Mouse (Mus musculus): ENCODE data around the gene B4galnt1. TPM values are rescaled to one million over a fixed set of nuclear protein-coding genes. Genes with fewer than 3 reads are reported as not detected.

The B4galnt1 gene
- total and polyA plus RNA-seq, 3 experiments: 24.6 to 66.0 (median 65.8) TPM

DNA sequence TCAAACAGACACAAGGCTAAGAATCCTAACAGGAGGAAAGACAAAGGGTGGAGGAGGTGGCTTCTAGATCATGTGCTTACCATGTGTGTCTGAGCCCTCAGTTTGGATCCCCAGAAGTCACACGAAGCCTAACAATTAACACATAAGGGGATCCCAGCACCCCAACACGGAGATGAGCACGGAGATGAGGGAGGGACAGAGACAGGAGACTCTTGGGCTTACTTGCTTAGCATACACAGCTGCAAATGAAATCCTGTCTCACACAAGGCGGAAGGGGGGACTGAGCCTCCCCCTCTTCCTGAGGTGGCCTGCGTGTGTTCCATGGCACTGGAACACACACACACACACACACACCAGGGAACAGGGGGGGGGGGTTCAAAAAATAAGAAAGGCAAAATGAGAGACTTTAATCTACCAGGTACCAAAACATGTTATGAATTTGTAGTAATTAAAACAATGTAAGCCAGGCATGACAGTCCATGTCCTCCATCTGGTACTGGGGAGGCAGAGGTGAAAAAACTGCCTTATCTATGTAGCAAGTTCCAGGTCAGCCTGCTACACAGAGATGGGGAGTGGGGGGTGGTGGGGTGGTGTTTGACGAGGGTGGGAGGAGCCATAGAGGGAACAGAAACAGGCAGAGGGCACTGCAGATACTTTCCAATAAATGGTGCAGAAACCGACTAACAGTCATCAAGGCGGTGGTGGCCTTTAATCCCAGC lies 29.7 kb upstream of the B4galnt1 start:
- Histone ChIP-seq H3K36me3 (ENCODE audit: control insufficient read depth in 1 of 2, insufficient read depth in 2 of 2, low read length in 2 of 2) (peaks cover 0 to 41% of the 10 kb centered on the region in 2 experiments; a peak in 2 of 4 replicates), H3K9me3 (replicated peaks; ENCODE audit: insufficient read depth, low read length) (no peaks in the 10 kb centered on the region), H3K27me3 (ENCODE audit: control insufficient read depth in 1 of 2, insufficient read depth in 2 of 2, low read length in 2 of 2) (no peaks in the 10 kb centered on the region), H3K27ac (ENCODE audit: control insufficient read depth, low read depth, low read length) (peak overlapping the region; percentile 96), H3K4me1 (ENCODE audit: control insufficient read depth in 1 of 2, insufficient read depth in 2 of 2, low read length in 2 of 2) (peaks cover 31 to 44% of the 10 kb centered on the region in 2 experiments), H3K4me3 (ENCODE audit: control insufficient read depth in 1 of 2, insufficient read depth in 1 of 2, low read depth in 2 of 2, low read length in 2 of 2) (peak overlapping the region; percentile 43 to 55), H3K9ac (ENCODE audit: control insufficient read depth, low read depth, low read length, poor library complexity, severe bottlenecking) (peak overlapping the region; percentile 76), H3K79me2 (ENCODE audit: control insufficient read depth, insufficient read depth, low read length, poor library complexity) (no peaks in the 10 kb centered on the region; the same call in 1 of the 2 replicates)
- TF ChIP-seq MYC (IDR thresholded peaks at IDR 0.05; ENCODE audit: low read depth, low read length) (peak; percentile 87), NELFE (IDR thresholded peaks at IDR 0.05; ENCODE audit: low read depth, low read length) (peak; percentile 57; the same call in 1 of the 2 replicates), BHLHE40 (IDR thresholded peaks at IDR 0.05; ENCODE audit: borderline replicate concordance, low read depth, low read length) (no peak), POLR2A (IDR thresholded peaks at IDR 0.05; ENCODE audit: control insufficient read depth in 1 of 2, insufficient read depth in 1 of 2, low read depth in 1 of 2, low read length in 2 of 2, poor library complexity in 1 of 2) (peak; percentile 24 to 71; a peak in 3 of 4 replicates), JUND (IDR thresholded peaks at IDR 0.05; ENCODE audit: low read depth, low read length) (no peak), MXI1 (IDR thresholded peaks at IDR 0.05; ENCODE audit: low read depth, low read length) (peak; percentile 53), TCF12 (IDR thresholded peaks at IDR 0.05; ENCODE audit: low read depth, low read length) (peak; percentile 88), MAFK (IDR thresholded peaks at IDR 0.05; ENCODE audit: borderline replicate concordance, low read depth, low read length) (no peak), ETS1 (IDR thresholded peaks at IDR 0.05; ENCODE audit: low read depth, low read length) (peak; percentile 63), MAX (IDR thresholded peaks at IDR 0.05; ENCODE audit: low read length) (peak; percentile 89), HCFC1 (IDR thresholded peaks at IDR 0.05; ENCODE audit: low read depth, low read length) (peak; percentile 53; the same call in 1 of the 2 replicates), TAL1 (IDR thresholded peaks at IDR 0.05; ENCODE audit: low read length) (peak; percentile 88), RAD21 (IDR thresholded peaks at IDR 0.05; ENCODE audit: low read depth, low read length) (no peak), GATA1 (IDR thresholded peaks at IDR 0.05; ENCODE audit: low read depth, low read length) (peak; percentile 78), MAZ (IDR thresholded peaks at IDR 0.05; ENCODE audit: low read depth, low read length) (peak; percentile 95), ZNF384 (IDR thresholded peaks at IDR 0.05; ENCODE audit: low read depth, low read length) (peak; percentile 91), EP300 (IDR thresholded peaks at IDR 0.05; ENCODE audit: low read depth in 1 of 2, low read length in 2 of 2) (peak; percentile 34 to 75), TBP (IDR thresholded peaks at IDR 0.05; ENCODE audit: low read depth, low read length) (peak; percentile 79; the same call in 1 of the 2 replicates)
- peak; percentile 92 for DNase-seq (ENCODE audit: low read depth, low spot score)

DNA sequence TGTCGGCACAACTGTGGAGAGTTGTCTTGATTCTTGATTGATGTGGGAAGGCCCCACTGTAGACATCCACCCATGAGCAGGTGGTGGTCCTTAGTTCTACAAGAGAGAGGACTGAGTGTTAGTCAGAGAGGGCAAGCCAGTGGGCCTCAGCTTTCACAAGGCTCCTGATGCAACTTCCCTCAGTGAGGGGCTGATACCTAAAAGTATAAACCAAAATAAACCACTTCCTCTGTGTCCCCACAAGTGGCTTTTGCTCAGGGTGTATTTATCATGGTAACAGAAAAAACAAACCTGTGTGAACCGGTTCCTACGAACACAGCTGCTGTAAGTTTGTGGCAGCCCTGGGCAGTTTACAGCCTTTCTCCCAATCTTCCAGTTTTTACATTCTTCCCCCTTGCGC lies 28.5 kb upstream of the B4galnt1 start:
- H3K9me3 ChIP-seq (replicated peaks; ENCODE audit: insufficient read depth, low read length): no peaks in the 10 kb centered on the region
- H3K79me2 ChIP-seq (ENCODE audit: control insufficient read depth, insufficient read depth, low read length, poor library complexity): no peaks in the 10 kb centered on the region; the same call in 1 of the 2 replicates
- TF ChIP-seq CHD1 (IDR thresholded peaks at IDR 0.05; ENCODE audit: low read depth, low read length): no peak
- no peak for TF ChIP-seq GATA1 (IDR thresholded peaks at IDR 0.05; ENCODE audit: low read depth, low read length)
- peak in 1 of 2 experiments; percentile 48; a peak in 2 of 4 replicates for TF ChIP-seq POLR2A (IDR thresholded peaks at IDR 0.05; ENCODE audit: control insufficient read depth in 1 of 2, insufficient read depth in 1 of 2, low read depth in 1 of 2, low read length in 2 of 2, poor library complexity in 1 of 2)
- 0 out of 2 replicates have a peak, but pooled peaks have one; percentile 48 for TF ChIP-seq ELF1 (IDR thresholded peaks at IDR 0.05; ENCODE audit: low read depth, low read length)
- TF ChIP-seq MYC (IDR thresholded peaks at IDR 0.05; ENCODE audit: low read depth, low read length): peak; percentile 79
- TF ChIP-seq NRF1 (IDR thresholded peaks at IDR 0.05; ENCODE audit: insufficient read depth, low read depth, low read length, poor library complexity, severe bottlenecking): 0 out of 2 replicates have a peak, but pooled peaks have one; percentile 5
- peak; percentile 81 for TF ChIP-seq SIN3A (IDR thresholded peaks at IDR 0.05; ENCODE audit: low read length)
- TF ChIP-seq RCOR1 (IDR thresholded peaks at IDR 0.05; ENCODE audit: low read depth, low read length): peak; percentile 72; the same call in 1 of the 2 replicates
- peak; percentile 68; the same call in 1 of the 2 replicates for TF ChIP-seq MAZ (IDR thresholded peaks at IDR 0.05; ENCODE audit: low read depth, low read length)
- peak; percentile 37; the same call in 1 of the 2 replicates for TF ChIP-seq HCFC1 (IDR thresholded peaks at IDR 0.05; ENCODE audit: low read depth, low read length)
- TF ChIP-seq ETS1 (IDR thresholded peaks at IDR 0.05; ENCODE audit: low read depth, low read length): peak; percentile 76
- peak; percentile 19; the same call in 1 of the 2 replicates for TF ChIP-seq NELFE (IDR thresholded peaks at IDR 0.05; ENCODE audit: low read depth, low read length)
- TF ChIP-seq ZMIZ1 (IDR thresholded peaks at IDR 0.05; ENCODE audit: low read depth, low read length): peak; percentile 66; the same call in 1 of the 2 replicates
- peak; percentile 68 for TF ChIP-seq ZNF384 (IDR thresholded peaks at IDR 0.05; ENCODE audit: low read depth, low read length)
- TF ChIP-seq POLR2AphosphoS2 (IDR thresholded peaks at IDR 0.05; ENCODE audit: low read length): no peak
- peak; percentile 63 to 77 for TF ChIP-seq EP300 (IDR thresholded peaks at IDR 0.05; ENCODE audit: low read depth in 1 of 2, low read length in 2 of 2)
- 0 out of 2 replicates have a peak, but pooled peaks have one; percentile 44 for TF ChIP-seq TCF12 (IDR thresholded peaks at IDR 0.05; ENCODE audit: low read depth, low read length)
- no peak for TF ChIP-seq MYB (IDR thresholded peaks at IDR 0.05; ENCODE audit: low read depth, low read length)
- TF ChIP-seq MAFK (IDR thresholded peaks at IDR 0.05; ENCODE audit: borderline replicate concordance, low read depth, low read length): no peak
- peak; percentile 77 for TF ChIP-seq TBP (IDR thresholded peaks at IDR 0.05; ENCODE audit: low read depth, low read length)
- H3K4me1 ChIP-seq (ENCODE audit: control insufficient read depth in 1 of 2, insufficient read depth in 2 of 2, low read length in 2 of 2): peaks cover 31 to 44% of the 10 kb centered on the region in 2 experiments
- DNase-seq (ENCODE audit: low read depth, low spot score): peak; percentile 88
- H3K27ac ChIP-seq (ENCODE audit: control insufficient read depth, low read depth, low read length): peak overlapping the region; percentile 96
- peaks cover 0 to 41% of the 10 kb centered on the region in 2 experiments; a peak in 2 of 4 replicates for H3K36me3 ChIP-seq (ENCODE audit: control insufficient read depth in 1 of 2, insufficient read depth in 2 of 2, low read length in 2 of 2)
- no peaks in the 10 kb centered on the region for H3K27me3 ChIP-seq (ENCODE audit: control insufficient read depth in 1 of 2, insufficient read depth in 2 of 2, low read length in 2 of 2)
- H3K9ac ChIP-seq (ENCODE audit: control insufficient read depth, low read depth, low read length, poor library complexity, severe bottlenecking): peak overlapping the region; percentile 76
- H3K4me3 ChIP-seq (ENCODE audit: control insufficient read depth in 1 of 2, insufficient read depth in 1 of 2, low read depth in 2 of 2, low read length in 2 of 2): peak overlapping the region; percentile 43 to 55

Measured in MEL (cell line).